Mouse (Mus musculus) adrenal gland, postnatal 36 days (tissue): Measurements from ENCODE around the gene Fancc. TPM values are rescaled to one million over a fixed set of nuclear protein-coding genes. Genes with fewer than 3 reads are reported as not detected.

Experiments used
- DNase-seq, 2 experiments: peaks; one replicate each; pipeline ENCODE4 v3.0.0; 2021; ENCODE audit warnings: mixed read lengths in 1 of 2
- total RNA-seq, 2 experiments: library from RNA; stranded (reverse); gene quantifications; 2 replicates each; pipeline ENCODE4 v1.2.3; 2021

The Fancc gene
- total RNA-seq, 2 experiments from 2014 or later, result 9.1 to 10.9 TPM

- peak; percentile 55 to 56 for DNase-seq
Measured at GRCm38 (mm10) chr13:63289687-63290086, 207.4 kb downstream of the Fancc start.

GRCm38 (mm10) chr13:63289152-63289551 lies 207.9 kb downstream of the Fancc start:
- no peak for DNase-seq

GRCm38 (mm10) chr13:63286483-63287102 lies 210.5 kb downstream of the Fancc start:
- no peak for DNase-seq

GRCm38 (mm10) chr13:63284748-63285147 lies 212.3 kb downstream of the Fancc start:
- no peak for DNase-seq

GRCm38 (mm10) chr13:63283236-63283635 lies 213.8 kb downstream of the Fancc start:
- no peak for DNase-seq

GRCm38 (mm10) chr13:63281206-63281605 lies 215.9 kb downstream of the Fancc start:
- DNase-seq, result no peak

GRCm38 (mm10) chr13:63280344-63280743 lies 216.7 kb downstream of the Fancc start:
- no peak for DNase-seq

- DNase-seq, result no peak
Measured at GRCm38 (mm10) chr13:63279807-63280206, 217.3 kb downstream of the Fancc start.

- DNase-seq, result peak; percentile 67 to 73
Measured at GRCm38 (mm10) chr13:63278796-63279475, 218.1 kb downstream of the Fancc start.

GRCm38 (mm10) chr13:63278141-63278631 lies 218.9 kb downstream of the Fancc start:
- no peak for DNase-seq

- no peak for DNase-seq
Measured at GRCm38 (mm10) chr13:63277316-63277715, 219.8 kb downstream of the Fancc start.

GRCm38 (mm10) chr13:63276389-63276788 lies 220.7 kb downstream of the Fancc start:
- DNase-seq, result no peak

- no peak for DNase-seq
Measured at GRCm38 (mm10) chr13:63274488-63275166, 222.5 kb downstream of the Fancc start.

- no peak for DNase-seq
Measured at GRCm38 (mm10) chr13:63273859-63274258, 223.2 kb downstream of the Fancc start.

GRCm38 (mm10) chr13:63272602-63273229 lies 224.4 kb downstream of the Fancc start:
- peak; percentile 73 to 81 for DNase-seq

GRCm38 (mm10) chr13:63272017-63272601 lies 225.0 kb downstream of the Fancc start:
- DNase-seq, result no peak

GRCm38 (mm10) chr13:63270191-63270590 lies 226.9 kb downstream of the Fancc start:
- no peak for DNase-seq

GRCm38 (mm10) chr13:63268776-63269175 lies 228.3 kb downstream of the Fancc start:
- DNase-seq, result no peak

GRCm38 (mm10) chr13:63268371-63268770 lies 228.7 kb downstream of the Fancc start:
- no peak for DNase-seq

- DNase-seq, result no peak
Measured at GRCm38 (mm10) chr13:63262168-63262957, 234.7 kb downstream of the Fancc start.

GRCm38 (mm10) chr13:63261676-63262075 lies 235.4 kb downstream of the Fancc start:
- no peak for DNase-seq
